Mouse (Mus musculus): ENCODE measurements around the gene Gm17349. TPM values are rescaled to one million over a fixed set of nuclear protein-coding genes. Genes with fewer than 3 reads are reported as not detected.
"Not testable (repeated sequence)": the region's sequence is repeated elsewhere in the genome, so short reads cannot be mapped to it uniquely, and the experiment has no call there.

Gene Gm17349
- not detected in 2 replicates for total RNA-seq (2017)

GRCm38 (mm10) chr15:99705440-99706048, at the start of gene Gm17349:
Gene Gm17349 (minus strand): TSS chr15:99705490.
- peak; percentile 50 for ATAC-seq (replicated peaks; ENCODE audit: low read depth, poor library complexity, severe bottlenecking)

GRCm38 (mm10) chr15:99754204-99754603, 48.9 kb upstream of the Gm17349 start:
- no peak for ATAC-seq (replicated peaks; ENCODE audit: low read depth, poor library complexity, severe bottlenecking)

- no peak for ATAC-seq (replicated peaks; ENCODE audit: low read depth, poor library complexity, severe bottlenecking)
Measured at GRCm38 (mm10) chr15:99740229-99740628, 34.9 kb upstream of the Gm17349 start.

- no peak for ATAC-seq (replicated peaks; ENCODE audit: low read depth, poor library complexity, severe bottlenecking)
Measured at GRCm38 (mm10) chr15:99736675-99737074, 31.4 kb upstream of the Gm17349 start.

- ATAC-seq (replicated peaks; ENCODE audit: low read depth, poor library complexity, severe bottlenecking), result no peak
Measured at GRCm38 (mm10) chr15:99735631-99736030, 30.3 kb upstream of the Gm17349 start.

GRCm38 (mm10) chr15:99733186-99733585, 27.9 kb upstream of the Gm17349 start:
- ATAC-seq (replicated peaks; ENCODE audit: low read depth, poor library complexity, severe bottlenecking), result no peak

GRCm38 (mm10) chr15:99731678-99732077, 26.4 kb upstream of the Gm17349 start:
- no peak for ATAC-seq (replicated peaks; ENCODE audit: low read depth, poor library complexity, severe bottlenecking)

- ATAC-seq (replicated peaks; ENCODE audit: low read depth, poor library complexity, severe bottlenecking), result no peak
Measured at GRCm38 (mm10) chr15:99731167-99731566, 25.9 kb upstream of the Gm17349 start.

- ATAC-seq (replicated peaks; ENCODE audit: low read depth, poor library complexity, severe bottlenecking), result no peak
Measured at GRCm38 (mm10) chr15:99729056-99729783, 23.9 kb upstream of the Gm17349 start.

GRCm38 (mm10) chr15:99728211-99728610, 22.9 kb upstream of the Gm17349 start:
- no peak for ATAC-seq (replicated peaks; ENCODE audit: low read depth, poor library complexity, severe bottlenecking)

GRCm38 (mm10) chr15:99727525-99727924, 22.2 kb upstream of the Gm17349 start:
- no peak for ATAC-seq (replicated peaks; ENCODE audit: low read depth, poor library complexity, severe bottlenecking)

- ATAC-seq (replicated peaks; ENCODE audit: low read depth, poor library complexity, severe bottlenecking), result not testable (repeated sequence)
Measured at GRCm38 (mm10) chr15:99727039-99727438, 21.7 kb upstream of the Gm17349 start.

GRCm38 (mm10) chr15:99726549-99726948, 21.3 kb upstream of the Gm17349 start:
- no peak for ATAC-seq (replicated peaks; ENCODE audit: low read depth, poor library complexity, severe bottlenecking)

- peak; percentile 87 for ATAC-seq (replicated peaks; ENCODE audit: low read depth, poor library complexity, severe bottlenecking)
Measured at GRCm38 (mm10) chr15:99725341-99726155, 20.3 kb upstream of the Gm17349 start, which contains the start of gene Cox14. Gene Cox14 (plus strand): TSS chr15:99725618.

GRCm38 (mm10) chr15:99724292-99725021, 19.2 kb upstream of the Gm17349 start:
- 0 out of 2 replicates have a peak, but pooled peaks have one; percentile 12 for ATAC-seq (replicated peaks; ENCODE audit: low read depth, poor library complexity, severe bottlenecking)

GRCm38 (mm10) chr15:99723515-99724291, 18.4 kb upstream of the Gm17349 start:
- no peak for ATAC-seq (replicated peaks; ENCODE audit: low read depth, poor library complexity, severe bottlenecking)

GRCm38 (mm10) chr15:99723120-99723514, 17.8 kb upstream of the Gm17349 start:
- ATAC-seq (replicated peaks; ENCODE audit: low read depth, poor library complexity, severe bottlenecking), result no peak

- no peak for ATAC-seq (replicated peaks; ENCODE audit: low read depth, poor library complexity, severe bottlenecking)
Measured at GRCm38 (mm10) chr15:99721921-99722743, 16.8 kb upstream of the Gm17349 start.

All from common myeloid progenitor, adult 5-6 weeks (primary cell).